Mouse (Mus musculus) layer of hippocampus, postnatal 14 days (tissue): ENCODE measurements around the gene Gsk3b. TPM values are rescaled to one million over a fixed set of nuclear protein-coding genes. Genes with fewer than 3 reads are reported as not detected.
"Not testable (repeated sequence)": the region's sequence is repeated elsewhere in the genome, so short reads cannot be mapped to it uniquely, and the experiment has no call there.

Experiments used
- DNase-seq, 2 experiments: peaks; one replicate each; pipeline ENCODE4 v3.0.0; 2021 to 2022; ENCODE audit warnings: low spot score in 2 of 2, mixed read lengths in 1 of 2
- total RNA-seq, 2 experiments: library from RNA; stranded (reverse); gene quantifications; 2 replicates each; pipeline ENCODE4 v1.2.3; 2021

Gsk3b gene
- total RNA-seq, 2 experiments from 2014 or later: 189 to 199 TPM

GRCm38 (mm10) chr16:38099325-38099724 is 10.5 kb downstream of the Gsk3b start:
- no peak for DNase-seq

GRCm38 (mm10) chr16:38100569-38100968 is 11.8 kb downstream of the Gsk3b start:
- DNase-seq: no peak

- no peak for DNase-seq
Observed at GRCm38 (mm10) chr16:38105453-38105852, 16.7 kb downstream of the Gsk3b start.

GRCm38 (mm10) chr16:38106542-38106941 is 17.7 kb downstream of the Gsk3b start:
- DNase-seq: no peak

- DNase-seq: no peak
Observed at GRCm38 (mm10) chr16:38110001-38110400, 21.2 kb downstream of the Gsk3b start.

- DNase-seq: no peak
Observed at GRCm38 (mm10) chr16:38110575-38110974, 21.8 kb downstream of the Gsk3b start.

GRCm38 (mm10) chr16:38114074-38114473 is 25.3 kb downstream of the Gsk3b start:
- peak in 1 of 2 experiments; percentile 29 for DNase-seq

- DNase-seq: not testable (repeated sequence)
Observed at GRCm38 (mm10) chr16:38117909-38118308, 29.1 kb downstream of the Gsk3b start.

- no peak for DNase-seq
Observed at GRCm38 (mm10) chr16:38118723-38119122, 29.9 kb downstream of the Gsk3b start.

- no peak for DNase-seq
Observed at GRCm38 (mm10) chr16:38119286-38119685, 30.5 kb downstream of the Gsk3b start.

GRCm38 (mm10) chr16:38129171-38129570 is 40.4 kb downstream of the Gsk3b start:
- DNase-seq: no peak

- no peak for DNase-seq
Observed at GRCm38 (mm10) chr16:38131041-38131440, 42.2 kb downstream of the Gsk3b start.

GRCm38 (mm10) chr16:38131756-38132155 is 43.0 kb downstream of the Gsk3b start:
- peak in 1 of 2 experiments; percentile 28 for DNase-seq

- no peak for DNase-seq
Observed at GRCm38 (mm10) chr16:38132210-38132609, 43.4 kb downstream of the Gsk3b start.

- no peak for DNase-seq
Observed at GRCm38 (mm10) chr16:38137296-38137695, 48.5 kb downstream of the Gsk3b start.

GRCm38 (mm10) chr16:38144898-38145297 is 56.1 kb downstream of the Gsk3b start:
- DNase-seq: no peak

GRCm38 (mm10) chr16:38150555-38150954 is 61.8 kb downstream of the Gsk3b start:
- no peak for DNase-seq

- no peak for DNase-seq
Observed at GRCm38 (mm10) chr16:38157854-38158622, 69.2 kb downstream of the Gsk3b start.

- no peak for DNase-seq
Observed at GRCm38 (mm10) chr16:38162019-38162418, 73.2 kb downstream of the Gsk3b start.

- DNase-seq: no peak
Observed at GRCm38 (mm10) chr16:38164811-38165591, 76.2 kb downstream of the Gsk3b start.

GRCm38 (mm10) chr16:38168971-38169370 is 80.2 kb downstream of the Gsk3b start:
- no peak for DNase-seq

GRCm38 (mm10) chr16:38179150-38179549 is 90.3 kb downstream of the Gsk3b start:
- no peak for DNase-seq
